Mouse (Mus musculus): ENCODE measurements around the gene Arhgap4. TPM values are rescaled to one million over a fixed set of nuclear protein-coding genes. Genes with fewer than 3 reads are reported as not detected.

Arhgap4 gene
- total RNA-seq, 2 experiments from 2014 or later: 20.1 to 32.5 TPM

DNA sequence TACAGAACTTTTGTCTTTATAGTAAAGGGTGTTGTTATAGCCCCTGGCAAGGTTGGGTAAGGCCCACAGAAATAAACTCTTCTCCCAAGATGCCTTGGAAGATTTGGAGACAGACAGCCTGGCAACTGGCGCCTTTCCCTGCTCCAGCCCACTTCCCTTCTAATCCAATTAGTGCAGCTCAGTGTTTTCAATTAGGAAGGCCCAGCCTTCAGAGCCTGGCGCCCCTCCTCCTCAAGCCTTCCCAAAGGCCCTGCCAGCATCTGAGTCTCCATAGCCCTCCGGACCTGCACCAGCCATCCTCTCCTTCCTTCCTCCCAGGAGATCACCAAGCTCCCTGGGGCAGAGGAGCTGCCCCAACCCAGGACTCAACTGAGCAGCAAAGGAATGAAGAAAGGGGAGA, 54.4 kb downstream of the Arhgap4 start:
- no peak for ATAC-seq (replicated peaks; ENCODE audit: low FRiP score, low TSS enrichment, poor library complexity, severe bottlenecking)

- no peak for ATAC-seq (replicated peaks; ENCODE audit: low FRiP score, low TSS enrichment, poor library complexity, severe bottlenecking)
Observed at GRCm38 (mm10) chrX:73864692-73865091, 57.0 kb downstream of the Arhgap4 start.

DNA sequence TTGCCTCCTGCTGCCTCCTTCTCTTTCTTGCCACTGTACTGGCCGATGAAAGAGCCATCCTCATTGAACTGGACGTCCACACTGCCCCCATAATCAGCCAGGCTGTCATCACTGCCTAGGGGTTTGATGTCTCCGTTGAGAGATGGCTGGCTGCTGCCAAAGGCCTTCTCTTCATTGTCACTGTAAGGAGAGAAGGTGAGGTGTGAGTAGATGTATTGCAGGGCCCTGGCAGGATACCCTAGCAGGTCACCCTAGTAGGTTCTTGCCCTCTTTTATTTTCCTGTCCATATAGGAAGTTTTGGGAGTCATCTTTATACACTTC, 66.6 kb downstream of the Arhgap4 start:
- ATAC-seq (replicated peaks; ENCODE audit: low FRiP score, low TSS enrichment, poor library complexity, severe bottlenecking): no peak

DNA sequence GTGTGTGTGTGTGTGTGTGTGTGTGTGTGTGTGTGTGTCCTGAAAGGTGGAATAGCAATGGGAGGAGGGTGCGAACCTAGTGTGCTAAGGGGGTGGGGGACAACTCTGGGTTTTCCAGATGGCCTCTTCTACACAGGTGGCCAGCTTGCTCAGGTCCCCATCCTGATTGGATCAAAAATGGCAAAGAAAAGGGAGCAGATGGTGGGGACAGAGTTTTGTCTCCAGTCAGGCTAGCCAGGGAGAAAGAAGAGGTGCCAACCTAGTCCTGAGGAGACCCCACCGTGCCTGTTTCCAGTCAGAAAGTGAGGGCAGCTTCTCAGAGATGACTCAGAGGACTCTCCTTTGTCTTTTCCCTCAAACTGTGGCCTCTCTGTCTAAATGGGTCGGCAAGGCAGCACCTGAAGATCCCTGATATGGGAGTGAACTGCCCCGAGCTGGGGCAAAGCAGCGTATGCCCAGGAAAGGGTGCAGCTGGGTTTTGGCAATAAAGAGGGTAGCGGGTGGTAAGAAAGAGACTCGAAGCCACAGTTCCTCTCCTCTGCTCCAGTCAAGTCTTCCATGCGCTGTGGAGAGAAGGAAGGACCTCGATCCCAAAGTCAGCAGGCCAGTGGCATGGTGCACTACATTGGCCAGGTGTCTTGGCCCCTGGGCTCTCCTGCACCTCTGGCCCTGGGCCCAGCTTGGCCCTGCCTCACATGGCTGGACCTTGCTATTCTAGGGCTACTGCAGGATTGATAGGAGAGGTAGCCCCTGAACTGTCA, 67.2 kb downstream of the Arhgap4 start:
- ATAC-seq (replicated peaks; ENCODE audit: low FRiP score, low TSS enrichment, poor library complexity, severe bottlenecking): no peak

Other genes starting within 250 kb of the Arhgap4 start
- 2.0 TPM in 1 of 2 replicates, not detected in the other for gene Slc6a8, start 248.7 kb downstream of the Arhgap4 start, total RNA-seq (2014; fragmentation: Nextera tagmentation)
- 0.34 TPM in 1 of 2 replicates, not detected in the other for gene Slc6a8, start 248.7 kb downstream of the Arhgap4 start, total RNA-seq (2017)
- 117 and 129 TPM in 2 replicates for gene Bcap31, start 205.7 kb downstream of the Arhgap4 start, total RNA-seq (2014; fragmentation: Nextera tagmentation)
- gene Bcap31, start 205.7 kb downstream of the Arhgap4 start, total RNA-seq (2017): 177 and 215 TPM in 2 replicates
- 8.9 and 12.1 TPM in 2 replicates for gene Abcd1, start 205.3 kb downstream of the Arhgap4 start, total RNA-seq (2014; fragmentation: Nextera tagmentation)
- 3.5 and 6.4 TPM in 2 replicates for gene Abcd1, start 205.3 kb downstream of the Arhgap4 start, total RNA-seq (2017)
- not detected in 2 replicates for gene Plxnb3, start 164.8 kb downstream of the Arhgap4 start, total RNA-seq (2014; fragmentation: Nextera tagmentation)
- gene Plxnb3, start 164.8 kb downstream of the Arhgap4 start, total RNA-seq (2017): 0.19 TPM in 1 of 2 replicates, not detected in the other
- gene Srpk3, start 147.5 kb downstream of the Arhgap4 start, total RNA-seq (2014; fragmentation: Nextera tagmentation): not detected in 2 replicates
- not detected in 2 replicates for gene Srpk3, start 147.5 kb downstream of the Arhgap4 start, total RNA-seq (2017)
- 216 and 277 TPM in 2 replicates for gene Idh3g, start 135.0 kb downstream of the Arhgap4 start, total RNA-seq (2014; fragmentation: Nextera tagmentation)
- gene Idh3g, start 135.0 kb downstream of the Arhgap4 start, total RNA-seq (2017): 239 and 271 TPM in 2 replicates
- 246 and 263 TPM in 2 replicates for gene Ssr4, start 134.8 kb downstream of the Arhgap4 start, total RNA-seq (2014; fragmentation: Nextera tagmentation)
- gene Ssr4, start 134.8 kb downstream of the Arhgap4 start, total RNA-seq (2017): 136 and 138 TPM in 2 replicates
- 0.31 TPM in 1 of 2 replicates, not detected in the other for gene Pdzd4, start 96.9 kb downstream of the Arhgap4 start, total RNA-seq (2014; fragmentation: Nextera tagmentation)
- gene Pdzd4, start 96.9 kb downstream of the Arhgap4 start, total RNA-seq (2017): 0.30 TPM in 1 of 2 replicates, not detected in the other
- gene Avpr2, start 29.8 kb downstream of the Arhgap4 start, total RNA-seq (2014; fragmentation: Nextera tagmentation): not detected in 2 replicates
- not detected in 2 replicates for gene Avpr2, start 29.8 kb downstream of the Arhgap4 start, total RNA-seq (2017)
- gene L1cam, start 25.8 kb downstream of the Arhgap4 start, total RNA-seq (2014; fragmentation: Nextera tagmentation): not detected in 2 replicates
- gene L1cam, start 25.8 kb downstream of the Arhgap4 start, total RNA-seq (2017): 0.15 and 2.0 TPM in 2 replicates
- 224 and 245 TPM in 2 replicates for gene Naa10, start 74 bp upstream of the Arhgap4 start, total RNA-seq (2014; fragmentation: Nextera tagmentation)
- gene Naa10, start 74 bp upstream of the Arhgap4 start, total RNA-seq (2017): 150 TPM in 2 replicates
- gene Renbp, start 9.0 kb upstream of the Arhgap4 start, total RNA-seq (2014; fragmentation: Nextera tagmentation): 3.3 and 7.6 TPM in 2 replicates
- gene Renbp, start 9.0 kb upstream of the Arhgap4 start, total RNA-seq (2017): 6.9 and 11.0 TPM in 2 replicates
- 159 and 169 TPM in 2 replicates for gene Hcfc1, start 44.5 kb upstream of the Arhgap4 start, total RNA-seq (2014; fragmentation: Nextera tagmentation)
- gene Hcfc1, start 44.5 kb upstream of the Arhgap4 start, total RNA-seq (2017): 56.1 and 78.7 TPM in 2 replicates
- gene Irak1, start 102.0 kb upstream of the Arhgap4 start, total RNA-seq (2014; fragmentation: Nextera tagmentation): 74.9 and 81.2 TPM in 2 replicates
- 43.2 and 48.7 TPM in 2 replicates for gene Irak1, start 102.0 kb upstream of the Arhgap4 start, total RNA-seq (2017)
- gene Opn1mw, start 205.6 kb upstream of the Arhgap4 start, total RNA-seq (2014; fragmentation: Nextera tagmentation): not detected in 2 replicates
- not detected in 2 replicates for gene Opn1mw, start 205.6 kb upstream of the Arhgap4 start, total RNA-seq (2017)
- gene Mecp2, start 213.5 kb upstream of the Arhgap4 start, total RNA-seq (2014; fragmentation: Nextera tagmentation): 21.8 and 22.9 TPM in 2 replicates
- gene Mecp2, start 213.5 kb upstream of the Arhgap4 start, total RNA-seq (2017): 12.9 and 17.9 TPM in 2 replicates
- gene Tex28, start 246.0 kb upstream of the Arhgap4 start, total RNA-seq (2014; fragmentation: Nextera tagmentation): not detected in 2 replicates
- gene Tex28, start 246.0 kb upstream of the Arhgap4 start, total RNA-seq (2017): not detected in 2 replicates